Mouse (Mus musculus): Measurements from ENCODE around the gene Shisa6. TPM values are rescaled to one million over a fixed set of nuclear protein-coding genes. Genes with fewer than 3 reads are reported as not detected.

The Shisa6 gene
- total and polyA plus RNA-seq, 3 experiments, result not detected

- no peaks in the 10 kb centered on the region for H3K9me3 ChIP-seq (replicated peaks; ENCODE audit: low read length)
- no peak overlapping the region for H3K9ac ChIP-seq (ENCODE audit: insufficient read depth, low read depth)
- no peak for DNase-seq (ENCODE audit: extremely low read depth)
- H3K36me3 ChIP-seq (replicated peaks in 1 of 2; ENCODE audit: control insufficient read depth in 1 of 2, insufficient read depth in 1 of 2, low read length in 1 of 2), result no peaks in the 10 kb centered on the region
- TF ChIP-seq HCFC1 (IDR thresholded peaks at IDR 0.05; ENCODE audit: low read depth, low read length) (no peak), ZNF384 (IDR thresholded peaks at IDR 0.05; ENCODE audit: low read depth, low read length) (no peak)
- no peak overlapping the region for H3K4me3 ChIP-seq (replicated peaks in 1 of 3; ENCODE audit: low read depth in 2 of 3, low read length in 2 of 3, poor library complexity in 1 of 3)
- H3K4me1 ChIP-seq (ENCODE audit: control insufficient read depth in 1 of 2, insufficient read depth in 2 of 2), result no peaks in the 10 kb centered on the region
- H3K4me2 ChIP-seq (ENCODE audit: insufficient read depth, low read depth, poor library complexity, severe bottlenecking), result no peak overlapping the region
- dilution Hi-C loops (cut with MboI; ENCODE audit: extremely low pct_ligation_motif_present, extremely low pct_unique_long_range_greater_than_20kb, low sequenced_read_pairs) (no loop called here), in situ Hi-C loops (cut with MboI; ENCODE audit: low pct_ligation_motif_present, low pct_unique_long_range_greater_than_20kb, low sequenced_read_pairs) (no loop called here)
- H3K27me3 ChIP-seq (replicated peaks), result peaks cover 67% of the 10 kb centered on the region
- H3K27ac ChIP-seq (ENCODE audit: insufficient read depth, low read depth), result no peak overlapping the region
- H3K79me2 ChIP-seq (replicated peaks; ENCODE audit: control insufficient read depth, extremely low read depth, insufficient read depth, poor library complexity, severe bottlenecking), result no peaks in the 10 kb centered on the region
These were observed 11.4 kb downstream of the Shisa6 start for GRCm38 (mm10) chr11:66514346-66514745.

- TF ChIP-seq ZKSCAN1 (IDR thresholded peaks at IDR 0.05; ENCODE audit: borderline replicate concordance, low read depth, low read length) (no peak), MYC (IDR thresholded peaks at IDR 0.05; ENCODE audit: low read depth, low read length) (no peak), SMC3 (IDR thresholded peaks at IDR 0.05; ENCODE audit: low read depth, low read length) (peak; percentile 46), CTCF (conservative IDR thresholded peaks at IDR 0.05 in 1 of 2, IDR thresholded peaks at IDR 0.05 in 1 of 2; ENCODE audit: low read depth in 2 of 2, low read length in 2 of 2) (peak; percentile 29 to 52; a peak in 3 of 4 replicates), RAD21 (IDR thresholded peaks at IDR 0.05; ENCODE audit: low read depth, low read length) (peak; percentile 16)
- H3K4me3 ChIP-seq (replicated peaks in 1 of 3; ENCODE audit: low read depth in 2 of 3, low read length in 2 of 3, poor library complexity in 1 of 3), result no peak overlapping the region
- H3K27ac ChIP-seq (ENCODE audit: insufficient read depth, low read depth), result no peak overlapping the region
- no peaks in the 10 kb centered on the region for H3K4me1 ChIP-seq (ENCODE audit: control insufficient read depth in 1 of 2, insufficient read depth in 2 of 2)
- H3K4me2 ChIP-seq (ENCODE audit: insufficient read depth, low read depth, poor library complexity, severe bottlenecking), result no peak overlapping the region
- in situ Hi-C loops (cut with MboI; ENCODE audit: low pct_ligation_motif_present, low pct_unique_long_range_greater_than_20kb, low sequenced_read_pairs) (no loop called here), dilution Hi-C loops (cut with MboI; ENCODE audit: extremely low pct_ligation_motif_present, extremely low pct_unique_long_range_greater_than_20kb, low sequenced_read_pairs) (no loop called here)
- H3K9me3 ChIP-seq (replicated peaks; ENCODE audit: low read length), result peaks cover 3% of the 10 kb centered on the region
- peaks cover 58% of the 10 kb centered on the region for H3K27me3 ChIP-seq (replicated peaks)
- H3K36me3 ChIP-seq (replicated peaks in 1 of 2; ENCODE audit: control insufficient read depth in 1 of 2, insufficient read depth in 1 of 2, low read length in 1 of 2), result no peaks in the 10 kb centered on the region
- no peak overlapping the region for H3K9ac ChIP-seq (ENCODE audit: insufficient read depth, low read depth)
- DNase-seq (ENCODE audit: extremely low read depth), result peak; percentile 18
- H3K79me2 ChIP-seq (replicated peaks; ENCODE audit: control insufficient read depth, extremely low read depth, insufficient read depth, poor library complexity, severe bottlenecking), result no peaks in the 10 kb centered on the region
These were observed 24.8 kb downstream of the Shisa6 start for GRCm38 (mm10) chr11:66500951-66501350.

GRCm38 (mm10) chr11:66498857-66499445 is 26.8 kb downstream of the Shisa6 start:
- Histone ChIP-seq H3K79me2 (replicated peaks; ENCODE audit: control insufficient read depth, extremely low read depth, insufficient read depth, poor library complexity, severe bottlenecking) (no peaks in the 10 kb centered on the region), H3K9me3 (replicated peaks; ENCODE audit: low read length) (peaks cover 3% of the 10 kb centered on the region), H3K9ac (ENCODE audit: insufficient read depth, low read depth) (no peak overlapping the region), H3K4me2 (ENCODE audit: insufficient read depth, low read depth, poor library complexity, severe bottlenecking) (no peak overlapping the region), H3K36me3 (replicated peaks in 1 of 2; ENCODE audit: control insufficient read depth in 1 of 2, insufficient read depth in 1 of 2, low read length in 1 of 2) (no peaks in the 10 kb centered on the region), H3K27ac (ENCODE audit: insufficient read depth, low read depth) (no peak overlapping the region), H3K4me3 (replicated peaks in 1 of 3; ENCODE audit: low read depth in 2 of 3, low read length in 2 of 3, poor library complexity in 1 of 3) (no peak overlapping the region), H3K27me3 (replicated peaks) (peaks cover 60% of the 10 kb centered on the region), H3K4me1 (ENCODE audit: control insufficient read depth in 1 of 2, insufficient read depth in 2 of 2) (no peaks in the 10 kb centered on the region)
- in situ Hi-C loops (cut with MboI; ENCODE audit: low pct_ligation_motif_present, low pct_unique_long_range_greater_than_20kb, low sequenced_read_pairs), result no loop called here
- DNase-seq (ENCODE audit: extremely low read depth), result no peak
- dilution Hi-C loops (cut with MboI; ENCODE audit: extremely low pct_ligation_motif_present, extremely low pct_unique_long_range_greater_than_20kb, low sequenced_read_pairs), result no loop called here
- TF ChIP-seq E2F4 (IDR thresholded peaks at IDR 0.05; ENCODE audit: insufficient replicate concordance, low read depth, low read length) (no peak), POLR2AphosphoS2 (IDR thresholded peaks at IDR 0.05; ENCODE audit: low read depth, low read length) (no peak), RCOR1 (conservative IDR thresholded peaks at IDR 0.05; ENCODE audit: low read depth, low read length) (no peak), MXI1 (IDR thresholded peaks at IDR 0.05; ENCODE audit: low read depth, low read length) (no peak), POLR2A (IDR thresholded peaks at IDR 0.05; ENCODE audit: low read depth, low read length) (no peak), SMC3 (IDR thresholded peaks at IDR 0.05; ENCODE audit: low read depth, low read length) (no peak), SIN3A (IDR thresholded peaks at IDR 0.05; ENCODE audit: low read length) (no peak), CTCF (conservative IDR thresholded peaks at IDR 0.05 in 1 of 2, IDR thresholded peaks at IDR 0.05 in 1 of 2; ENCODE audit: low read depth in 2 of 2, low read length in 2 of 2) (no peak), CHD1 (IDR thresholded peaks at IDR 0.05; ENCODE audit: low read depth, low read length) (no peak), NELFE (IDR thresholded peaks at IDR 0.05; ENCODE audit: low read depth, low read length) (no peak), MYC (IDR thresholded peaks at IDR 0.05; ENCODE audit: low read depth, low read length) (no peak), ZC3H11A (IDR thresholded peaks at IDR 0.05; ENCODE audit: low read depth, low read length) (no peak), ZMIZ1 (IDR thresholded peaks at IDR 0.05; ENCODE audit: low read depth, low read length) (no peak), MEF2A (IDR thresholded peaks at IDR 0.05; ENCODE audit: borderline replicate concordance, low read depth, low read length) (no peak), ZKSCAN1 (IDR thresholded peaks at IDR 0.05; ENCODE audit: borderline replicate concordance, low read depth, low read length) (no peak)
